Mouse (Mus musculus) liver (tissue): ENCODE measurements around the gene Akr1c13.
"Not testable (repeated sequence)": the region's sequence is repeated elsewhere in the genome, so short reads cannot be mapped to it uniquely, and the experiment has no call there.

Experiments
- DNase-seq: peaks from one replicate; pipeline ENCODE4 v3.0.0-alpha.2; 2020; ENCODE audit warnings: mixed read lengths

Gene Akr1c13

GRCm38 (mm10) chr13:4190904-4191303 lies at the start of gene Akr1c13:
Akr1c13 (plus strand) TSS chr13:4191150.
- peak; percentile 28 for DNase-seq

DNA sequence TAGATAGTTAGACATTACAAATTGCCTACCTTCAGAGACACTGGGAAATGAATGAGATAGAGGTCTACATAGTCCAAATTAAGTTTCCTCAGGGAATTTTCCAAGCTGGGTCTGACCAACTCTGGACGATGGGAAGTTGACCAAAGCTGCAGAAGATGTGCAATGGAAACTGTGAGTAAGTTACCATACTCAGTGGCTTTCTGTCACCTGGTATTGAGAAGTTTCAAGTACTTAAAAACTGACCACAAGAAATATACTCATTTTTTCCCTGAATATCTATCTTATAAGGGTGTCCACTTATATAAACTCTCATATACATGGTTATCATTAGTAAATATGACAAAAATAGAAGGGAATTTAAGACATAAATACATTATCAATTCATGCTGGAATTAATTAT lies 46.7 kb upstream of the Akr1c13 start:
- no peak for DNase-seq

GRCm38 (mm10) chr13:4150518-4150917 lies 40.4 kb upstream of the Akr1c13 start, which contains the start of gene Akr1c18:
Akr1c18 (minus strand) TSS chr13:4150654.
- no peak for DNase-seq

GRCm38 (mm10) chr13:4152908-4153307 lies 38.0 kb upstream of the Akr1c13 start:
- DNase-seq, result no peak

GRCm38 (mm10) chr13:4153593-4153992 lies 37.4 kb upstream of the Akr1c13 start:
- no peak for DNase-seq

DNA sequence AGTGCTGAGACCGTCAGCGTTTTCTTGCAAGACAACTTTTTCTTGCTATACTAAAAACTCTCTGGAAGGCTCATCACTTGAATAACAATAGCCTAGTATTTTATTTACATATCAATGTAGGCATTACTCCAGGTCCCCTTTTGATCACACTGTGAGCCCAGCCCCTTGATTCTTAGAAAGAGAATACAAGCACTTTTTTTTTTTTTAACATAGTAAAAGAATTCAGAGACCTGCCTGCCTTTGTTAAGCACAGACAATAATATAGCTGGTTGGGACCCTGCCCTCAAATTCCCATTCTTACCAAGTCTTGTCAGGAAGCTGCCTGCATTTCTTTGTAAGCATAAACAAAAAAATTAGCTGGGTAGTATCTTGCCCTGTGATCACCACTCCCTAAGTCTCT lies 35.7 kb upstream of the Akr1c13 start:
- no peak for DNase-seq

DNA sequence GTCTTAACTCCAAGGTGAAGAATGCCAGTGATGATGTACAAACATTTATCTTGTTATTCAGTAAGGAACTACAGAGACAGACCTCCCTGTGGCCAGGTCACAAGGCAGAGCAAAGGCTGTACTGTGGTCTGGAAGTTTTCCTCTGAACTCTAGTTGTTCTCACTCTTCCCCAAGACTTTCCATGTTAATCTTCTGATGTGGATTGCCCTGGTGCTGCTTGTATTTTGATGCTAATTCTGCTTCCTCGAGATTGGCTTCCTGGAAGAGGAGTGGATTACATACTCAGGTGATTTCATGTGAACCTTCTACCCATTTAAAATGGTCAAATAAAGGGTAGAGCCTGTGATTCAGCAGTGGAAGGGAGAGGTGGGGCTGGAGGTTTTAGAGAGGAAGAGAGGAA lies 22.9 kb upstream of the Akr1c13 start:
- no peak for DNase-seq

- DNase-seq, result no peak
These were observed 18.0 kb upstream of the Akr1c13 start for GRCm38 (mm10) chr13:4172978-4173377.

- not testable (repeated sequence) for DNase-seq
These were observed 9.6 kb upstream of the Akr1c13 start for GRCm38 (mm10) chr13:4181321-4181720.

DNA sequence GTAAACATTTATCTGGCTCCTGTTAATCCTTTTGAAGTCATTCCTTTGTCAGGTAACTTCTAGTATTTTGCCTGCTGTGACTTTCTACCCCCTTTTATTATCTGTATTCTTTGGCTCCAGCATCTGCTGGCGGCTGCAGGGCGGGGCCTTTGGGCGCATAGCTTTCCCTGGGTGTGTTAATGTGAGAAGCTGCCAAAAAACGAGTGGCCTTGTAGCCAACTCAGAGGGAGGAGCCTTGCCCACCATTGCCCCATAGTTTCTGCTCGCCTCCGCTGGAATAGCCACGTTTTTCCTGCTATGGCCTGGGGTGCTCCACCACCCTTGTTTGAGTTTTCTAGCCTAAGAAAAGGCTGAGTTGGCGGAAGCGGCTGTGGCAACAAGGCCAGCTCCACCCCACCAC lies 7.8 kb upstream of the Akr1c13 start:
- peak; percentile 7 for DNase-seq

- DNase-seq, result peak; percentile 8
These were observed 4.1 kb upstream of the Akr1c13 start for GRCm38 (mm10) chr13:4186641-4187411.

- DNase-seq, result no peak
These were observed 2.8 kb upstream of the Akr1c13 start for GRCm38 (mm10) chr13:4188174-4188573.

DNA sequence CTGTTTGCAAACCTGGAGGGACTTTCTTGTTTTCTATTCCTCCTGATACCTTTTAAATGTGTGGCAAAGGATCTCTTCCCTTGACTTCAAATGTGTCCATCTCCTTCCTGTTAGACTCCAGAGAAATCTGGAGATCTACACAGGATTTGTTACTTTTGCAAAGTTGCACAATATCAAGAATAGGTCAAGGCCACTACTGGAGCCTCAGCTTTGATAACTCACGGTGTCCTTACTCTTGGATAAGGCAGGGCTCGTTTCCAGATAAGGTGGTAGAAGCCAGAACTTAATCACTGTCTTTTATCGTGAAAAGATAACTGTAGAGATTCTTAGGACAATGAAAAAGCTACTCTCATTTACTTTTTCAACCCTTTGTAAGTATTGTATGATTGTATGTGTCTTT lies 1.6 kb downstream of the Akr1c13 start:
- DNase-seq, result no peak

- no peak for DNase-seq
These were observed 15.4 kb downstream of the Akr1c13 start for GRCm38 (mm10) chr13:4206147-4206903.

DNA sequence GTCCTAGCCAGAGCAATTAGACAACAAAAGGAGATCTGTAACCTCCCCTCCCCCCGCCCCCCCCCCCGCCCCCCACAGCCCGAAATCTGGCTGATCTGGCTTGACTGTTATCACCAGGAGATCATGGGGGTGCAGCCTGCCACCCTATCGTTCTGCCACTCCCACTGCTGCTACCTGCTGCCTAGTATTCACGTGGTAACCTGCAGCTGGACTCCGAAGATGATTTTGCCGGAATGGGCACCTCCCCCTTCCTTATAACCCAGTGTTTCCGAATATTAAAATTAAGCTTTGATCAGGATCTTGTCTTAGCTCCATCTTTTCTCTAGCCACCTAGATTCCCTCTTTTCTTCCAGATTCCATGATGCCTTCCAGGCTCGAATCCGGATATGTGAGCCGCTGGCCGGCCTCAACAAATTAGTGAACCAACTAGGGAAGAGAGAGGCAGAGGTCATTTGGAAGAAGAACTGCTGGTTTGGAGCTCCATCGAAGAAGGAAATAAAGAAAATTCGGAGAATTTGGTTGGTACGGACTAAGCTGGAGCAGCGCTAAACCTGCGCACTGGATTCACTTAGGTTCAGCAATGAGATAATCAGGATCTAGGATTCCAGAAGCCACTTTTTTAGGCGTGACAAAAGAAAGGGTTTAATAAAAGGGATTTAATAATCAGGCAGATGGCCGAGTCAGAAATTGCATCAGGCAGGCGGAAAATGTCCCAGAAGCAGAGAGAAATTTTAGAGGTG lies 20.8 kb downstream of the Akr1c13 start:
- DNase-seq, result no peak

GRCm38 (mm10) chr13:4212309-4212708 lies 21.4 kb downstream of the Akr1c13 start:
- no peak for DNase-seq

DNA sequence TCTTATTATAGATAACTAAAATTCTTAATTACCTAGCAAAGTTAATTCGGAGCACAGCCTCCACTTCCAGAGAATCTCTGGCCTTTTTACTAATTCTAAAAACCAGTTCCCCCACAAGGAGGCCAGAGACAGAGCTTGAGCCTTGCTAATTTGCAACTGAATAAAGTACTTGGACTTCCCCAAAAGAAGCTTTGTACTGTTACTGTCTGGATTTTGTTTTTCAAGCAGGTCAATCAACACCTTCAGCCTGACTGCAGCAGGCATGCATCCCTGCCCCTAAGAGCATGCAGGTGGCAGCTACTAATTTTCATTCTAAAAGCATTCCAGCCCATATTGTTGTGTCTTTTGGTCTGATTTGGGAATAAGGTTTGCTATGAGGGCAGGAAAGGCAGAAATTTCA lies 24.5 kb downstream of the Akr1c13 start:
- DNase-seq, result not testable (repeated sequence)

DNA sequence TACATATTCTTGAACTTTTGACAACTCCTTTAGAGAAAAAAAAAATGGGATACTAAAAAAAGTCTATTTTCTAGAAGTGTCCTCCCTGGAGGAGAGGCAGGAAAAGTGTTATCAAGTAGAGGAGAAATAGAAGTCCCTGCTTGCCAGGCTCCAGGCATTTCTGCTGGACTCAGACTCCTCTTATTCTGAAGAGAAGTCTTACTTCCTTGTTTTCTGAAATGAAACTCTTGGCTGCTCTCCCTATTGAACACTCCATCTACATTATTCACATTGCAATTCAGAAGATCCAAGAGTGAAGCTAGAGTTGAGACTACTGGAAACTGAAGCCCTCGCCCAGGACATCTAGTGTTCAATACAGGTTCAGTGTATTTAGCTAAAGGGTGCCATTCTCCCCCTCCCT lies 37.5 kb downstream of the Akr1c13 start, which contains the start of gene Akr1c19:
TSS of gene Akr1c19 (plus strand) at position 260 of the 400 bp plus-strand sequence.
- no peak for DNase-seq

DNA sequence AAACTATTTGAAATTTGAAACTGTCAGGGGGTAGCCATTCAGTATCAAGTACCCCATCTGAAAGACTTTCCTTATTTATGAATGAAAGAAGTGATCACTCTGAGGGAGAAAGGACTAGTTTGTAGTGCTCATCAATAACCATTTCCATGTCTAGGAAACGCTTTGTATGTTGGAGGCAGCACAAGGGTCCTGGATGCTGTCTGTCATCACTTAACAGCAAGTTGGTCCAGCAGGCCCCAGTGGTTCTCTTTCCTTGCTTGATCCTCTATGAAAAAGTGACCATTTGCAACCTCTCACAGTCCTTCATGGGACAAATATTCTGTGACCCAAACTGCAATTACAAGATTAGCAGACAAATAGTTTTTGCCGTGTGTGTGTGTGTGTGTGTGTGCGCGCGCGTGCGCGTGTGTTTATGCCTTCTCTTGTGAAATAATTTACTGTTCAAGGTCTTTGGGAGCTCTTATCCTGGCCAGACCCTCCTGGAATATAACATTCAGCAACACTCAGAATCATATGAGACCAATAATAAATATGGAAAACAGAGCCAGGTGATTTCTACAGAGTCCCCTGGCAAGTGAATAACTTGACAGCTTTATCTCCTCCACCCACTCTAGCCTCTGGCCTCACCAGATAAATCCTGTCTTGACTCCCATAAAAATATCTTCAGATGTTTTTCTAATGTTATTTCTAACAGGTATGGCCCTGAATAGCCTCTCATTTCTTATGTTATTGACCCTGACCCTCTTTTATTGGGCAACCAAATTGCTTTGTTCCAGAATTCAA lies 40.1 kb downstream of the Akr1c13 start:
- no peak for DNase-seq

GRCm38 (mm10) chr13:4233135-4233534 lies 42.2 kb downstream of the Akr1c13 start:
- no peak for DNase-seq

GRCm38 (mm10) chr13:4233536-4234172 lies 42.7 kb downstream of the Akr1c13 start:
- no peak for DNase-seq
